Mouse (Mus musculus): ENCODE data around the gene BC053393. TPM values are rescaled to one million over a fixed set of nuclear protein-coding genes. Genes with fewer than 3 reads are reported as not detected.
A peak's percentile ranks its signal among the peaks of the same experiment; 100 is the strongest.
"Not testable (repeated sequence)": the region's sequence is repeated elsewhere in the genome, so short reads cannot be mapped to it uniquely, and the experiment has no call there.

BC053393 gene
- polyA plus RNA-seq, 1 experiment: 0.11 TPM

DNA sequence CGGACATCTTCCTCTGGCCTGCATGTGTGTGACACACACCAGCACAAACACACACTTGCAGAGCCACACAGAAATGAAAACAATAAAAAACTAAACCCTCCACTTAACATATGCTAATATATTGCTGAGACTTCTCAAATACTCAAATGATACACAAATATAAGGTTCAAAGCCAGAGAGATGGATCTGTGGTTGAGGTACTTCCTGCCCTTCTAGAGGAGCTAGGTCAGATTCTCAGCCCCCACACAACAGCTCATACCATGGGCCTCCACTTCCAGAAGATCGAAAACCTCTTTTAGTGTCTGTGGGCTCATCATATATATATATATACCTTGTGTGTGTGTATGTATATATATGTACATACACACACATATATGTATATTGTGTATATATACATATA, 5.4 kb upstream of the BC053393 start:
- Histone ChIP-seq H3K4me3 (replicated peaks; ENCODE audit: extremely low read depth, low read depth, low read length) (no peak overlapping the region), H3K4me1 (ENCODE audit: control insufficient read depth, insufficient read depth, low read length) (0 out of 2 replicates have a peak, but pooled peaks cover 2% of the 10 kb centered on the region)
- no peak for DNase-seq
- 95% methylated on average over 2 of the region's 2 CpGs for WGBS
- TF ChIP-seq POLR2A (IDR thresholded peaks at IDR 0.05; ENCODE audit: borderline replicate concordance, extremely low read depth, low read depth, low read length): no peak
- TF ChIP-seq CTCF (IDR thresholded peaks at IDR 0.05; ENCODE audit: insufficient read depth, low read length): no peak

- no peaks in the 10 kb centered on the region for H3K4me1 ChIP-seq (ENCODE audit: control insufficient read depth, insufficient read depth, low read length)
- no peak overlapping the region for H3K4me3 ChIP-seq (replicated peaks; ENCODE audit: extremely low read depth, low read depth, low read length)
- WGBS: 88% methylated on average over 1 of the region's 1 CpGs
- no peak for DNase-seq
- TF ChIP-seq POLR2A (IDR thresholded peaks at IDR 0.05; ENCODE audit: borderline replicate concordance, extremely low read depth, low read depth, low read length) (no peak), CTCF (IDR thresholded peaks at IDR 0.05; ENCODE audit: insufficient read depth, low read length) (no peak)
Measured at GRCm38 (mm10) chr11:46569107-46569506, 2.2 kb upstream of the BC053393 start.

DNA sequence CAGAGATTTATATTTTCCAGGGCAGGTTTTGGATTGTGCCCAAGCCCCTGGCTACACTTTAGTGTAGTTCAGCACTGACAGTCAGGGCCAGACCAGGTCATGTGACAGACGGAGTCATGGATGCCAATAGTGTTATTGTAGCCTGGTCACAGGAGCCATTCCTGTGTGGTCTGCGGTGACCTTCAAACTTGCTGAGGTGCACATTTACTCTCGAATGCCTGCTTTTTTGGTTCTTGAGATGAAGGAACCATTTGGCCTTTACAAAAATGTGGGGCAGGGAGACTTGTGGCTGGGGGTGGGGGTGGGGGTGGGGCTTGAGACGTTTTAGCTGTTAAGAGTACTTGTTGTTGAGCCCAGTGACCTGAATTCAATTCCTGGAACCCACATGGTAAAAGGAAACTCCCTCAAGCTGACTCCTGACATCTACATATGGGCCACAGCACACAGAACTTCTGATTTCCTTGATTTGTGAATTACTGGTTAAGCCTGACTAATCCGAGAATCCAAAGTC, 7.5 kb downstream of the BC053393 start:
- H3K4me1 ChIP-seq (ENCODE audit: control insufficient read depth, insufficient read depth, low read length): no peaks in the 10 kb centered on the region
- H3K4me3 ChIP-seq (replicated peaks; ENCODE audit: extremely low read depth, low read depth, low read length): no peak overlapping the region
- TF ChIP-seq POLR2A (IDR thresholded peaks at IDR 0.05; ENCODE audit: borderline replicate concordance, extremely low read depth, low read depth, low read length) (no peak), CTCF (IDR thresholded peaks at IDR 0.05; ENCODE audit: insufficient read depth, low read length) (no peak)
- no peak for DNase-seq
- 48% methylated on average over 5 of the region's 5 CpGs for WGBS

DNA sequence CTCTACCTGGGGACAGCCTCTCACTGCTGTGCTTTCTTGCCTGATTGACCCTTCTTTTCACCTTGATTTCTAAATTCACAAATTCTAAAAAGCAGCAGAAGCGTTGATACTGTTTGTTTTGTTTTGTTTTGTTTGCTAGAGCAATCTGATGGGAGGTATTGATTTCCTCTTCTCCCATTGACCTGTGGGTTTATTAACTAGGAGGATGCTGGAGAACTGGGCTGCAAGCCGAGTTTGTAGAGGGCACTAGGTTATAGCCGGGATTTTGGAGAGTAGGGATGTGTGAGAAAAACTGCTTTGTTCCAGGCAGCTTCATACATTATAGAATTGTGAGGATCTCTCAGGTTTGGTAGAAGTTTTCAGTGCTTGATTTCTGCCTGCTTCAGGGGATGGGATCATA, 9.1 kb downstream of the BC053393 start:
- Histone ChIP-seq H3K4me1 (ENCODE audit: control insufficient read depth, insufficient read depth, low read length) (no peaks in the 10 kb centered on the region), H3K4me3 (replicated peaks; ENCODE audit: extremely low read depth, low read depth, low read length) (no peak overlapping the region)
- DNase-seq: no peak
- WGBS: 69% methylated on average over 3 of the region's 3 CpGs
- TF ChIP-seq CTCF (IDR thresholded peaks at IDR 0.05; ENCODE audit: insufficient read depth, low read length): no peak
- no peak for TF ChIP-seq POLR2A (IDR thresholded peaks at IDR 0.05; ENCODE audit: borderline replicate concordance, extremely low read depth, low read depth, low read length)

DNA sequence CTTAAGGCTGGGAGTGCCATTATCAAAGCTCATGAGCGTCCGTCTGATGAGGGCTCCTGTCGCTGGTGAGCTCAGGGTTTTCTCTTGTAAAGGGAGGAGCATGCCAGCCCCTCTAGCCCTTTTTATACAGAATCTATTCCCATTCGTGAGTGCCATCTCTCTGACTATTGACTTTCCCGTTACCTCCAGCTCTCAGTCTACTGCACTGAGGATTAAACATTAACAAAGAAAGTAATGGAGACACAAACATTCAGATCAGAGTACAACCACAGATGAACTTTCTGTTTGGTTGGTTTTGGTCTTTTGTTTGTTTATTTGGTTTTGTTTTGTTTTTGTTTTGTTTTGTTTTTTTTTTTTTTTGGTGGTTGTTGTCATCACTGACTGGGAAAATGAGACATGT, 11.4 kb downstream of the BC053393 start:
- no peak for TF ChIP-seq POLR2A (IDR thresholded peaks at IDR 0.05; ENCODE audit: borderline replicate concordance, extremely low read depth, low read depth, low read length)
- no peak for TF ChIP-seq CTCF (IDR thresholded peaks at IDR 0.05; ENCODE audit: insufficient read depth, low read length)
- Histone ChIP-seq H3K4me1 (ENCODE audit: control insufficient read depth, insufficient read depth, low read length) (no peaks in the 10 kb centered on the region), H3K4me3 (replicated peaks; ENCODE audit: extremely low read depth, low read depth, low read length) (no peak overlapping the region)
- no peak for DNase-seq
- 75% methylated on average over 5 of the region's 5 CpGs for WGBS

DNA sequence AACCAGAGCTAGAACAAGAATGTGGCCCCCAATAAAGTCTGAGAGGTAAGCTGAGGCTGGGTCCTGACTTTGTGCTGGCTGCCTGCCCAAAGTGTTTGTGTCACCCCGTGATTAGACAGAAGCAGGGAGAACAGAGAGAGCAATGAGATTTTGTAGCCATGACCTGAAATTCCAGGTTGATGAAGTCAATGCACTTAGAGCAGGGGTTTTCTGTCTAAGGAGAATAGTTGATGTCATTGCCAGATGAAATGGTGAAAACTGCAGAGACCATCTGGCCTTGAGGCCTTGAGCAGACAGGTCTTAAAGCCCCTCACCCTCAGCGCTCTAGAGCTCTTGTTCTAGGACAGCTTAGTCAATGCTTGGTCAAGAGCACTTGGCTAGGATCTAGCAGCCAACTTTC, 21.1 kb downstream of the BC053393 start:
- Histone ChIP-seq H3K4me1 (ENCODE audit: control insufficient read depth, insufficient read depth, low read length) (no peaks in the 10 kb centered on the region), H3K4me3 (replicated peaks; ENCODE audit: extremely low read depth, low read depth, low read length) (no peak overlapping the region)
- no peak for DNase-seq
- WGBS: 60% methylated on average over 2 of the region's 2 CpGs
- no peak for TF ChIP-seq CTCF (IDR thresholded peaks at IDR 0.05; ENCODE audit: insufficient read depth, low read length)
- no peak for TF ChIP-seq POLR2A (IDR thresholded peaks at IDR 0.05; ENCODE audit: borderline replicate concordance, extremely low read depth, low read depth, low read length)

DNA sequence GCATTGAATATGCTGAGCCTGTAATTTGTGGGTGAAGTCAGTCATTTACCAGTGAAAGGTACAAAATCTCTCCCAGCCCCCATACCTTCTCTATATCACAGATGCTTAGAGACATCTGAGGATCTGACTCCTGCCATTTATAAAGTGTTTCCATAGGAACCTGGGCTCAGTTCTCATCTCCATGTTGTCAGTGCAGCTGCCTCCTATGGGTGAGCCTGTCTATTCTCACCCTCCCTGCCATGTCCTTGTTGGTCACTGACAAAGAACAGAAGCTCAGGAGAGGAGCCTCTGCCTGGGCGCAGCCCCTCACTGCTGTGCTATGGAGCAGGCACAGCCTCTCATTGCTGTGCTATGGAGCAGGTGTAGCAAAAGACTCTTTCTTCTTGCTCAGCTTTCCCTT, 48.6 kb downstream of the BC053393 start:
- WGBS: 97% methylated on average over 1 of the region's 1 CpGs
- H3K4me1 ChIP-seq (ENCODE audit: control insufficient read depth, insufficient read depth, low read length): no peaks in the 10 kb centered on the region
- no peak overlapping the region for H3K4me3 ChIP-seq (replicated peaks; ENCODE audit: extremely low read depth, low read depth, low read length)
- DNase-seq: no peak
- no peak for TF ChIP-seq POLR2A (IDR thresholded peaks at IDR 0.05; ENCODE audit: borderline replicate concordance, extremely low read depth, low read depth, low read length)
- TF ChIP-seq CTCF (IDR thresholded peaks at IDR 0.05; ENCODE audit: insufficient read depth, low read length): no peak

- H3K4me3 ChIP-seq (replicated peaks; ENCODE audit: extremely low read depth, low read depth, low read length): no peak overlapping the region
- no peak for DNase-seq
- WGBS: 47% methylated on average over 7 of the region's 7 CpGs
- TF ChIP-seq CTCF (IDR thresholded peaks at IDR 0.05; ENCODE audit: insufficient read depth, low read length) (no peak), POLR2A (IDR thresholded peaks at IDR 0.05; ENCODE audit: borderline replicate concordance, extremely low read depth, low read depth, low read length) (no peak)
- H3K4me1 ChIP-seq (ENCODE audit: control insufficient read depth, insufficient read depth, low read length): no peaks in the 10 kb centered on the region
Measured at GRCm38 (mm10) chr11:46620414-46621168, 49.3 kb downstream of the BC053393 start.

GRCm38 (mm10) chr11:46629211-46629795, 58.0 kb downstream of the BC053393 start, which contains the start of gene Dppa1:
Gene Dppa1 (minus strand): TSS chr11:46629261.
- TF ChIP-seq POLR2A (IDR thresholded peaks at IDR 0.05; ENCODE audit: borderline replicate concordance, extremely low read depth, low read depth, low read length) (no peak), CTCF (IDR thresholded peaks at IDR 0.05; ENCODE audit: insufficient read depth, low read length) (no peak)
- DNase-seq: no peak
- Histone ChIP-seq H3K4me1 (ENCODE audit: control insufficient read depth, insufficient read depth, low read length) (no peaks in the 10 kb centered on the region), H3K4me3 (replicated peaks; ENCODE audit: extremely low read depth, low read depth, low read length) (no peak within 1 kb of the TSS)
- 61% methylated on average over 2 of the region's 2 CpGs for WGBS

DNA sequence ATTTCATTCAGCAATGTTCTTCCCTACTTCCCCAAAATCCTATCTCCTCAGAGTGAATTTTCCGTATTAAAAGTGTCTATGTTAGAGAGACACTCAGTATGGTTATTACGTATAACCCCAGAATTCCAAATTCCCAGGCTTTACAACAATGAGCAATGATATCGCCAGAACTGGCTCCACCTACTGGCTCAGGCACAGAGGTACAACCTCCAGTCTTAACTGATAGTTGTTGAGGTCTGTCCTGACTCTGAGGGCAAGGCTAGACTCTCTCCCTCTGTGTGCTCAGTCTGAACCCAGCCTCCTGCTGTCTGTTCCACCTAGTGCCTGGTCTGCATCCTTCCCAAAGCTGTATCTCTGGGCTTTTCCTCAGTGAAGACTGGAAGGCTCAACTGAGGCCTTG, 60.3 kb downstream of the BC053393 start:
- H3K4me1 ChIP-seq (ENCODE audit: control insufficient read depth, insufficient read depth, low read length): no peaks in the 10 kb centered on the region
- TF ChIP-seq POLR2A (IDR thresholded peaks at IDR 0.05; ENCODE audit: borderline replicate concordance, extremely low read depth, low read depth, low read length) (no peak), CTCF (IDR thresholded peaks at IDR 0.05; ENCODE audit: insufficient read depth, low read length) (peak; percentile 38)
- no peak overlapping the region for H3K4me3 ChIP-seq (replicated peaks; ENCODE audit: extremely low read depth, low read depth, low read length)
- peak; percentile 9 for DNase-seq
- 29% methylated on average over 3 of the region's 3 CpGs for WGBS

DNA sequence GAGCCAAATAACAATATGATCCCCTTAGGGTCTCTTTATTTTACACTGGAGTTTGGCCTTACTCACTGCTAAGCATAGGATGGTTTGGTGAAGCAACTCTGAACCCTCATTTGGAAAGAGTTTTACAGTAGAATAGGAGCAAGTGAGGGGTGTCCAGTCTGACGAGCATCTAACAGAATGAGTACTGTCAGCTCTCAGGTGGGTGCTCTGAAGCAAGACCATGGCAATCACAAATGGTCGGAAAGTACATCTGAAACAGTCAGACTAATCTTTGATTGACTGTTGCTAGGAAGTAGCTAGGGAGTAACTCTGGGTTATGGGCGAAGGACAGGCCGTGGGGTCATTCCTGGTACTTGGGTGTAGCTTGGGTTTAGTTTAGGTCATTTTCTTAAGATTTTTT, 64.2 kb downstream of the BC053393 start:
- DNase-seq; H3K4me3 ChIP-seq (replicated peaks; ENCODE audit: extremely low read depth, low read depth, low read length); H3K4me1 ChIP-seq (ENCODE audit: control insufficient read depth, insufficient read depth, low read length): not testable (repeated sequence)
- WGBS: 80% methylated on average over 4 of the region's 4 CpGs
